Mouse (Mus musculus): ENCODE results near the gene Pdk2.

Gene Pdk2

GRCm38 (mm10) chr11:95041139-95041609 lies at the start of gene Pdk2:
TSS of gene Pdk2 (minus strand) at chr11:95041354.
- peak; percentile 94 for DNase-seq (ENCODE audit: low read depth, low spot score)

- no peak for DNase-seq (ENCODE audit: low read depth, low spot score)
Observed at GRCm38 (mm10) chr11:95088857-95089779, 48.0 kb upstream of the Pdk2 start.

GRCm38 (mm10) chr11:95088286-95088685 lies 47.1 kb upstream of the Pdk2 start:
- no peak for DNase-seq (ENCODE audit: low read depth, low spot score)

GRCm38 (mm10) chr11:95087301-95088228 lies 46.4 kb upstream of the Pdk2 start:
- DNase-seq (ENCODE audit: low read depth, low spot score), result no peak

- no peak for DNase-seq (ENCODE audit: low read depth, low spot score)
Observed at GRCm38 (mm10) chr11:95086229-95086628, 45.1 kb upstream of the Pdk2 start.

- DNase-seq (ENCODE audit: low read depth, low spot score), result no peak
Observed at GRCm38 (mm10) chr11:95085710-95086109, 44.6 kb upstream of the Pdk2 start.

- no peak for DNase-seq (ENCODE audit: low read depth, low spot score)
Observed at GRCm38 (mm10) chr11:95084811-95085382, 43.7 kb upstream of the Pdk2 start.

- no peak for DNase-seq (ENCODE audit: low read depth, low spot score)
Observed at GRCm38 (mm10) chr11:95084175-95084574, 43.0 kb upstream of the Pdk2 start.

GRCm38 (mm10) chr11:95082896-95083295 lies 41.7 kb upstream of the Pdk2 start:
- no peak for DNase-seq (ENCODE audit: low read depth, low spot score)

GRCm38 (mm10) chr11:95080783-95081182 lies 39.6 kb upstream of the Pdk2 start:
- no peak for DNase-seq (ENCODE audit: low read depth, low spot score)

GRCm38 (mm10) chr11:95079256-95079875 lies 38.2 kb upstream of the Pdk2 start:
- no peak for DNase-seq (ENCODE audit: low read depth, low spot score)

GRCm38 (mm10) chr11:95077956-95078355 lies 36.8 kb upstream of the Pdk2 start:
- no peak for DNase-seq (ENCODE audit: low read depth, low spot score)

- peak; percentile 70 for DNase-seq (ENCODE audit: low read depth, low spot score)
Observed at GRCm38 (mm10) chr11:95076536-95077111, 35.5 kb upstream of the Pdk2 start, which contains the start of gene Itga3. TSS of gene Itga3 (minus strand) at chr11:95076801.

- DNase-seq (ENCODE audit: low read depth, low spot score), result peak; percentile 81
Observed at GRCm38 (mm10) chr11:95076041-95076535, 34.9 kb upstream of the Pdk2 start.

- DNase-seq (ENCODE audit: low read depth, low spot score), result no peak
Observed at GRCm38 (mm10) chr11:95075197-95076040, 34.3 kb upstream of the Pdk2 start.

- DNase-seq (ENCODE audit: low read depth, low spot score), result no peak
Observed at GRCm38 (mm10) chr11:95074694-95075093, 33.5 kb upstream of the Pdk2 start.

GRCm38 (mm10) chr11:95073835-95074234 lies 32.7 kb upstream of the Pdk2 start:
- no peak for DNase-seq (ENCODE audit: low read depth, low spot score)

- no peak for DNase-seq (ENCODE audit: low read depth, low spot score)
Observed at GRCm38 (mm10) chr11:95072804-95073203, 31.6 kb upstream of the Pdk2 start.

- no peak for DNase-seq (ENCODE audit: low read depth, low spot score)
Observed at GRCm38 (mm10) chr11:95072136-95072535, 31.0 kb upstream of the Pdk2 start.

- no peak for DNase-seq (ENCODE audit: low read depth, low spot score)
Observed at GRCm38 (mm10) chr11:95071266-95071665, 30.1 kb upstream of the Pdk2 start.

All from CD4-positive, CD25-positive, alpha-beta regulatory T cell, adult 2 months (primary cell).